Mouse (Mus musculus): ENCODE measurements around the gene Zmym5. TPM values are rescaled to one million over a fixed set of nuclear protein-coding genes. Genes with fewer than 3 reads are reported as not detected.
A peak's percentile ranks its signal among the peaks of the same experiment; 100 is the strongest.
"Not testable (repeated sequence)": the region's sequence is repeated elsewhere in the genome, so short reads cannot be mapped to it uniquely, and the experiment has no call there.

Gene Zmym5
- 16.7 TPM in 2 replicates for polyA plus RNA-seq (2015; fragmentation: Nextera tagmentation; extraction: Ambion mirVana)

DNA sequence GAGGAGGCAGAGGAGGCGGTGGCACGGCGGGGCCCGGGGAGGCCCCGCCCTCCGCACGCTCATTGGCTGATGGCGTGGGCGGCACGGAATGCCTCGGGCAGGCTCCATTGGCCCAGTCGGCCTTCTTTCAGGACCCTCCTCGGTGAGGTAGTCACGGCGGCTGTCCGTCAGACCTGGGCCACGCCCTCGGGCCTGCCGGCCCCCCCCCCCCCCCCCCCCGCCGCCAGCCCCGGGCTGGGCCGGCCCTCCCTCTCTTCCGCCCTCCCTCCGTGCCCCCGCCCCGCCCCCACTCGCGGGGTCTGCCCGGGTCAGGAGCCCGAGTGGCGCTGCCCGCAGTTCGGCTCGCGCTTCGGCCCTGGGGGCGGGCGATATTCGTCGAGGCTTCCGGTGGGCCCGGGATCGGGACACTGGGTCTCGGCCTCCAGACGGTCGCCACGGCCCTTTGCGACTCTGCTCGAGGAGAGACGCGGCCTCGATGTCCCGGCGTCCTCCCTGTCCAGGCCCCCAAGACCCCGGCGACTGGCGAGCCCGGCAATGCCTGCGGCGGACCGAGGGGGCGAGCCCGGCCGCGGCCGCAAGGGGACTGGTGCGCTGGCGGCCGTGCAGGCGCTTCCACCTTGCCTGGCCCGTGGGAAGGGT, at the start of gene Zmym5:
TSS of gene Zmym5 (minus strand) at position 16 of the 639 bp plus-strand sequence.
- H3K9ac ChIP-seq (ENCODE audit: low read depth, low read length), result peak within 1 kb of the TSS; percentile 86
- H3K9me3 ChIP-seq (ENCODE audit: control insufficient read depth, low read length); H3K36me3 ChIP-seq (ENCODE audit: control insufficient read depth, insufficient read depth, low read length); H3K27me3 ChIP-seq (replicated peaks; ENCODE audit: control insufficient read depth, insufficient read depth, low read length); H3K4me1 ChIP-seq (ENCODE audit: control insufficient read depth, insufficient read depth, low read length): not testable (repeated sequence)
- peak; percentile 98 for ATAC-seq
- H3K4me2 ChIP-seq (ENCODE audit: low read depth, low read length), result peak within 1 kb of the TSS; percentile 73
- peak within 1 kb of the TSS; percentile 94 for H3K27ac ChIP-seq (ENCODE audit: low read length)
- H3K4me3 ChIP-seq (ENCODE audit: low read length), result peak within 1 kb of the TSS; percentile 71
- under 1% methylated on average over 22 of the region's 72 CpGs for WGBS

DNA sequence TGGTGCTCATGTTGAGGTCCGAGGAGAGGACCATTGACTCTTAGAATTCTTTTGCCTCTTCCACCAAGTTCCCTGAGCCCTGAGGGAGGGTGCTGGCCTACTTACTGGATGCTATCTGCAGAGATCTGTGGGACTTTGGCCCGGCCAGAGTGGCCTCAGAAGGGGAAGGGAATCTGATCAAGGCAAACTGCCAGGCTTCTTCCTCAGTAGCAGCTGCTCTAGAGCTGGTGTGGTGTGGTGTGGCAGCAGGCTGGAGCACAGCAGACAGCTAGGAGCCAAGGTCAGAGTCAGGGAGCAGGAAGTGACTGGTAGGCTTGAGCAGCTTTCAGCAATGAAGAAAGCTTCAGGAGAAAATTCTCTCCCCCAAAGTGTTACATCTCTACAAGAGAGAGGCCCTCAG, 38.2 kb upstream of the Zmym5 start:
- no peak overlapping the region for H3K4me3 ChIP-seq (ENCODE audit: low read length)
- 58% methylated on average over 2 of the region's 2 CpGs for WGBS
- no peak overlapping the region for H3K27ac ChIP-seq (ENCODE audit: low read length)
- peak; percentile 96 for ATAC-seq
- H3K4me2 ChIP-seq (ENCODE audit: low read depth, low read length), result no peak overlapping the region
- no peaks in the 10 kb centered on the region for H3K9me3 ChIP-seq (ENCODE audit: control insufficient read depth, low read length)
- H3K9ac ChIP-seq (ENCODE audit: low read depth, low read length), result no peak overlapping the region
- H3K36me3 ChIP-seq (ENCODE audit: control insufficient read depth, insufficient read depth, low read length), result no peaks in the 10 kb centered on the region
- peaks cover 2% of the 10 kb centered on the region; the same call in 1 of the 2 replicates for H3K4me1 ChIP-seq (ENCODE audit: control insufficient read depth, insufficient read depth, low read length)
- no peaks in the 10 kb centered on the region for H3K27me3 ChIP-seq (replicated peaks; ENCODE audit: control insufficient read depth, insufficient read depth, low read length)

DNA sequence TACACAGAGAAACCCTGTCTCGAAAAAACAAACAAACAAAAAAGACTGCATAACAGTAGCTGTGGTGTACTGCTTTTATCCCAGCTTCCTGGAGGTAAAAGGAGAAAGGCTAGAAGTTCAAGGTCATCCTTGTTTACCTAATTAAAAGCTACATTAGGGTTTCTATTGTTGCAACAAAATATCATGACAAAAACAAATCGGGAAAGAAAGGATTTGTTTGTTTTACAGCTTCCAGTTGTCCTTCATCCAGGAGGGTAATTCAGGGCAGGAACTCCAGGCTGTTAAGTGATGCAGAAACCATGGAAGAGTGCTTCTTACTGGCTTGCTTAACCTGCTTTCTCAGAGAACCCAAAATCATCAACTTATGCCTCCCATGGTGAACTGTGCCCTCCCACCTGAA, 36.8 kb upstream of the Zmym5 start:
- 59% methylated on average over 2 of the region's 2 CpGs for WGBS
- H3K4me2 ChIP-seq (ENCODE audit: low read depth, low read length), result no peak overlapping the region
- no peaks in the 10 kb centered on the region for H3K27me3 ChIP-seq (replicated peaks; ENCODE audit: control insufficient read depth, insufficient read depth, low read length)
- H3K9me3 ChIP-seq (ENCODE audit: control insufficient read depth, low read length), result no peaks in the 10 kb centered on the region
- H3K9ac ChIP-seq (ENCODE audit: low read depth, low read length), result no peak overlapping the region
- no peaks in the 10 kb centered on the region for H3K36me3 ChIP-seq (ENCODE audit: control insufficient read depth, insufficient read depth, low read length)
- peaks cover 4% of the 10 kb centered on the region; the same call in 1 of the 2 replicates for H3K4me1 ChIP-seq (ENCODE audit: control insufficient read depth, insufficient read depth, low read length)
- no peak overlapping the region for H3K4me3 ChIP-seq (ENCODE audit: low read length)
- H3K27ac ChIP-seq (ENCODE audit: low read length), result no peak overlapping the region
- no peak for ATAC-seq

DNA sequence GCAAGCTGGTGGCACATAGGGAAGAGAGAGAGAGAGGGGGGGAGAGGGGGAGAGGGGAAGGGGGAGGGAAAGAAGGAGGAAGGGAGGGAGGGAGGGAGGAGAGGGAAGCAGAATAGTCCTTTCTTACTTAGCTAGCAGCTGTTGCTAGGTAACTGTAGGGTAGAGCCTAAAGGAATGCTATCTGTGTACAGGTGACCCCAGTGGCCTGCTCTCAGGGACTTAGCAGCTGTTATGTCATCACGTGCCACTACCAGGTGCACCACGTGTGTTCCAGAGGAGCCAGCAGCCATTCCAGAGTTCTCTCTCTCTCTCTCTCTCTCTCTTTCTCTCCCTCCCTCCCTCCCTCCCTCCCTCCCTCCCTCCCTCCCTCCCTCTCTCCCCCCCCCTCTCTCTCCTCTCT, 33.0 kb upstream of the Zmym5 start:
- Histone ChIP-seq H3K36me3 (ENCODE audit: control insufficient read depth, insufficient read depth, low read length) (no peaks in the 10 kb centered on the region), H3K4me1 (ENCODE audit: control insufficient read depth, insufficient read depth, low read length) (0 out of 2 replicates have a peak, but pooled peaks cover 2% of the 10 kb centered on the region), H3K9me3 (ENCODE audit: control insufficient read depth, low read length) (no peaks in the 10 kb centered on the region), H3K27me3 (replicated peaks; ENCODE audit: control insufficient read depth, insufficient read depth, low read length) (no peaks in the 10 kb centered on the region), H3K4me3 (ENCODE audit: low read length) (no peak overlapping the region), H3K9ac (ENCODE audit: low read depth, low read length) (no peak overlapping the region), H3K4me2 (ENCODE audit: low read depth, low read length) (no peak overlapping the region), H3K27ac (ENCODE audit: low read length) (no peak overlapping the region; the same call in 1 of the 2 replicates)
- ATAC-seq, result peak; percentile 94
- 21% methylated on average over 2 of the region's 2 CpGs for WGBS

DNA sequence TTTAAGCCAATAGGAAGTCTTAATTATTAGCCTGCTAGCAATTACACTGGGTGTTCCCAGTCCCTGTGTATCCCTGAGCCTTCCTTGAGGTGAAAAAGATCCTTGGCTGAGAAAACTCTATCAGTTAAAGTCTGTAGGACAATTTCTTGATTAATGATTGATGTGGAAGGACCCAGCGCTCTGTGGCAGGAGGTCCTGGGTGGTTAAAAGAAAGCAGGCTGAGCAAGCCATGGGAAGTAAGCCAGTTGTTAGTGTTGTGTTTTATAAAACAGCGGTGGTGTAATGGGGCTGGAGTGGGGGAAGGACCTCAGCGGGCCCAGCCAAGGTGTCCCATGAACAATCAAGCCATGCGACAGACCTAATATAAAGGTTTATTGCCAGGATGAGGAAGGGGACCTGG, 32.5 kb upstream of the Zmym5 start:
- ATAC-seq, result peak; percentile 70
- Histone ChIP-seq H3K27me3 (replicated peaks; ENCODE audit: control insufficient read depth, insufficient read depth, low read length) (no peaks in the 10 kb centered on the region), H3K4me1 (ENCODE audit: control insufficient read depth, insufficient read depth, low read length) (0 out of 2 replicates have a peak, but pooled peaks cover 2% of the 10 kb centered on the region), H3K4me3 (ENCODE audit: low read length) (no peak overlapping the region), H3K4me2 (ENCODE audit: low read depth, low read length) (no peak overlapping the region), H3K27ac (ENCODE audit: low read length) (no peak overlapping the region; the same call in 1 of the 2 replicates), H3K9me3 (ENCODE audit: control insufficient read depth, low read length) (no peaks in the 10 kb centered on the region), H3K9ac (ENCODE audit: low read depth, low read length) (no peak overlapping the region), H3K36me3 (ENCODE audit: control insufficient read depth, insufficient read depth, low read length) (no peaks in the 10 kb centered on the region)
- WGBS, result 35% methylated on average over 4 of the region's 4 CpGs

DNA sequence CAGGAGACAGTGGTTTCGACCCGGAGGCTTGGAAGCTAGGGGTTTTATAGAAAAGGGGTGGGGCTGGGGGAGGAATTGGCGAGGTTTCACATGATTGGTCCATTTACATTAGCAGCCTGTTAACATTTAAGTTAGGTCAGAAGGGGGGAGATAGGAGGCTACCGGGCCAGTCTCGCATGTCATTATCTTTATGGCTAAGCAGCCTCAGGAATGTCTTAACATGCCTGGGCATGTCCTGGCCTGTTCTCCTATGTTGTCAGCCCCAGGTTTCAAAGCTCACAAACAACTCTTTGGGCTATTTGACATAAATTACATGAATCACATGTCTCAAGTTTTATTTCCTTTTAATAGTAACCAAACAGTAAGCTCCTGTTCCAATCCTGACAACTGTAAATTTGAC, 23.1 kb upstream of the Zmym5 start:
- not testable (repeated sequence) for H3K4me2 ChIP-seq (ENCODE audit: low read depth, low read length); ATAC-seq; H3K27me3 ChIP-seq (replicated peaks; ENCODE audit: control insufficient read depth, insufficient read depth, low read length); H3K36me3 ChIP-seq (ENCODE audit: control insufficient read depth, insufficient read depth, low read length); H3K9ac ChIP-seq (ENCODE audit: low read depth, low read length); H3K4me1 ChIP-seq (ENCODE audit: control insufficient read depth, insufficient read depth, low read length); H3K27ac ChIP-seq (ENCODE audit: low read length); H3K9me3 ChIP-seq (ENCODE audit: control insufficient read depth, low read length); H3K4me3 ChIP-seq (ENCODE audit: low read length)
- whole genome bisulfite sequencing, result 90% methylated on average over 5 of the region's 5 CpGs

DNA sequence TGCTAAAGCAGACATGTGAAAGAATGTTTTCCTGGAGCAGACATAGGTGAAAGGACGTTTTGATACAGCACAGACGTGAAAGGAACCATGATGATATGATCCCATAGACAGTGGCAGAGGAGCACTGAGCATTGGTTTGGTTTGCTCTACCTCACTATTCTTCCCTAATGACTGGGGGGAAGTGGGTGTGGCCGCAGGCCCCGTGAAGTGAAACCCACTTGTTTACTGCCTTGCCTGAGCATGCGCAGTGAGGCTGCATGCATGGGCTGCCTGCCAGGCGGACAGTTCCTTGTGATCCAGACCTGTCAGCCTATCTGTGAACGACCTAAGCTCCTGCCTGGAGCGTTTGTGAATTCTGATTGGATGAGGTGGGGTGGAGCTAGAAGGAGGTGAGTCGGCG, 21.7 kb upstream of the Zmym5 start:
- not testable (repeated sequence) for H3K9me3 ChIP-seq (ENCODE audit: control insufficient read depth, low read length); ATAC-seq; H3K4me2 ChIP-seq (ENCODE audit: low read depth, low read length); H3K27ac ChIP-seq (ENCODE audit: low read length); H3K4me3 ChIP-seq (ENCODE audit: low read length); H3K9ac ChIP-seq (ENCODE audit: low read depth, low read length); H3K4me1 ChIP-seq (ENCODE audit: control insufficient read depth, insufficient read depth, low read length); H3K36me3 ChIP-seq (ENCODE audit: control insufficient read depth, insufficient read depth, low read length); H3K27me3 ChIP-seq (replicated peaks; ENCODE audit: control insufficient read depth, insufficient read depth, low read length)
- WGBS, result 56% methylated on average over 10 of the region's 10 CpGs

DNA sequence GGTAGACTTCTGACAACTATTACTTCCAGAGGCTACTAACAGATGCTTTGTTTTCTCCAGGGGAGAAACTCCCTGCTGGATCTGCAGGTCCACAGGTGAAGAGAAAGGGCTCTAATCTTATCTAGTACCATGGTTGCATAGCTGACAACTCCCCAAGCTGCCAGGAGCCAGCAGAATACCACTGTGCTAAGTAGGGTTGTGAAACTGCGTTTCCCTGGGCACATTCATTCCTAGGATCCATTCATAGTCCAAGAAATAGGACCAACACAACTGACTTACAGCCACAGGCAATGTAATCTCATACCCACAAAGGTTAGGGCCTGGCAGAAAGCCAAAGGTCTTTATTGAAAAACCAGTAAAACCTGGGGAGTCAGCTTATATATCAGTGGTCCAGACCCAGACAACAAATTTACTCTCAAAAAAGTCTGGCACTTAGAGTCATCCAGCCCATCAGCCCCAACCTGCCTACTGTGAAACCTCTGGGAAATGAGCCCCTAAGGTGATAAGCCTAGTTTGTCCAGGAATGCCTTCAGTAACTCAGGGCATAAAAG, 21.1 kb upstream of the Zmym5 start:
- Histone ChIP-seq H3K4me3 (ENCODE audit: low read length) (no peak overlapping the region), H3K4me1 (ENCODE audit: control insufficient read depth, insufficient read depth, low read length) (no peaks in the 10 kb centered on the region; the same call in 1 of the 2 replicates), H3K4me2 (ENCODE audit: low read depth, low read length) (no peak overlapping the region), H3K36me3 (ENCODE audit: control insufficient read depth, insufficient read depth, low read length) (no peaks in the 10 kb centered on the region), H3K9me3 (ENCODE audit: control insufficient read depth, low read length) (no peaks in the 10 kb centered on the region), H3K9ac (ENCODE audit: low read depth, low read length) (no peak overlapping the region), H3K27me3 (replicated peaks; ENCODE audit: control insufficient read depth, insufficient read depth, low read length) (no peaks in the 10 kb centered on the region), H3K27ac (ENCODE audit: low read length) (no peak overlapping the region)
- ATAC-seq, result peak; percentile 86
- 67% methylated on average over 1 of the region's 1 CpGs for WGBS

DNA sequence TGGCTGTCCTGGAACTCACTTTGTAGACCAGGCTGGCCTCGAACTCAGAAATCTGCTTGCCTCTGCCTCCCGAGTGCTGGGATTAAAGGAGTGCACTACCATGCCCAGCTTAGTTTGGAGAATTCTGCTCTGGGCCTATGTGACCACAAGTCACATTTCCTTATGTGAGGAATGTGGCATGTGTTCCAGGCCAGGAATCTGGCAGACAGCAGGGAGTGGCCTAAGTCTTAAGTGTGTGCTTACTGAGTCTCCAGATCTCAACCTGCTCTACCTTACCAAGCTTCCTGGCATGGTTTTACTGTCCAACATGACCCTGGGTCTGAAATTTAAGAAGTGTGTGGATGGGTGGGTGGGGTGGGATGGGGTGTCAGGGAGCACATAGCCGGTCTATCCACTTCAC, 20.6 kb upstream of the Zmym5 start:
- Histone ChIP-seq H3K9me3 (ENCODE audit: control insufficient read depth, low read length) (no peaks in the 10 kb centered on the region), H3K4me2 (ENCODE audit: low read depth, low read length) (no peak overlapping the region), H3K27ac (ENCODE audit: low read length) (no peak overlapping the region), H3K27me3 (replicated peaks; ENCODE audit: control insufficient read depth, insufficient read depth, low read length) (no peaks in the 10 kb centered on the region), H3K4me1 (ENCODE audit: control insufficient read depth, insufficient read depth, low read length) (no peaks in the 10 kb centered on the region; the same call in 1 of the 2 replicates), H3K4me3 (ENCODE audit: low read length) (no peak overlapping the region), H3K9ac (ENCODE audit: low read depth, low read length) (no peak overlapping the region), H3K36me3 (ENCODE audit: control insufficient read depth, insufficient read depth, low read length) (no peaks in the 10 kb centered on the region)
- 83% methylated on average over 3 of the region's 3 CpGs for WGBS
- peak; percentile 67 for ATAC-seq

All from intestine, embryonic 16.5 days (tissue).